Mouse (Mus musculus) stomach, embryonic 16.5 days (tissue): Measurements from ENCODE around the gene Mtap. TPM values are rescaled to one million over a fixed set of nuclear protein-coding genes. Genes with fewer than 3 reads are reported as not detected.

Experiments
- ATAC-seq: fragments of 200-750 bp; cut with Nextera tagmentation; 2 replicates; pipeline ENCODE4 v1.8.0; 2017; ENCODE audit warnings: moderate number of reproducible peaks, moderate TSS enrichment; ENCODE audit not compliant: insufficient read depth, low FRiP score
- H3K27ac ChIP-seq: fragments of 300-500 bp; sonication (generic); 2 replicates; pipeline ENCODE4 v1.5.1; 2014; ENCODE audit warnings: low read length
- H3K27me3 ChIP-seq: fragments of 300-500 bp; sonication (generic); 2 replicates; pipeline ENCODE4 v1.6.1; 2014; ENCODE audit warnings: low read length, control low read depth, mixed read lengths; ENCODE audit not compliant: control insufficient read depth, insufficient read depth
- H3K36me3 ChIP-seq: fragments of 300-500 bp; sonication (generic); 2 replicates; pipeline ENCODE4 v1.6.1; 2014; ENCODE audit warnings: low read length; ENCODE audit not compliant: control insufficient read depth, insufficient read depth
- H3K4me1 ChIP-seq: fragments of 300-500 bp; sonication (generic); 2 replicates; pipeline ENCODE4 v1.6.1; 2014; ENCODE audit warnings: low read length, control low read depth, mixed read lengths; ENCODE audit not compliant: control insufficient read depth, insufficient read depth
- H3K4me2 ChIP-seq: fragments of 300-500 bp; sonication (generic); 2 replicates; pipeline ENCODE4 v1.6.1; 2014; ENCODE audit warnings: low read depth, low read length, mixed read lengths
- H3K4me3 ChIP-seq: fragments of 300-500 bp; sonication (generic); replicated peaks from 2 replicates; pipeline ENCODE4 v1.5.1; 2014; ENCODE audit warnings: mild to moderate bottlenecking, low read length
- H3K9ac ChIP-seq: fragments of 300-500 bp; sonication (generic); 2 replicates; pipeline ENCODE4 v1.6.1; 2014; ENCODE audit warnings: low read length
- H3K9me3 ChIP-seq: fragments of 300-500 bp; sonication (generic); replicated peaks from 2 replicates; pipeline ENCODE4 v1.6.1; 2016; ENCODE audit warnings: low read length, control low read depth; ENCODE audit not compliant: control insufficient read depth
- WGBS: fragments of 180-500 bp; shearing (Covaris S2); extraction: QIAGEN DNeasy Blood & Tissue Kit; methylation state at CpG from one replicate; pipeline ENCODE4 v1.1.7; 2014; 5-methylcytosine and 5-hydroxymethylcytosine counted together
- polyA plus RNA-seq: library from polyadenylated mRNA; unstranded; fragments of >200 nt; fragmentation: Nextera tagmentation; extraction: Ambion mirVana; gene quantifications from 2 replicates; pipeline ENCODE4 v1.2.1, GENCODE M21; 2015

Gene Mtap
- polyA plus RNA-seq, 1 experiment from 2014 or later, result 53.8 TPM

- no peaks in the 10 kb centered on the region for H3K4me1 ChIP-seq
- H3K27ac ChIP-seq, result no peak overlapping the region
- H3K9me3 ChIP-seq, result no peaks in the 10 kb centered on the region
- H3K27me3 ChIP-seq, result no peaks in the 10 kb centered on the region
- no peak overlapping the region for H3K4me3 ChIP-seq
- no peak overlapping the region for H3K9ac ChIP-seq
- no peak for ATAC-seq
- H3K4me2 ChIP-seq, result no peak overlapping the region
- 81% methylated on average over 3 of the region's 3 CpGs for WGBS
- no peaks in the 10 kb centered on the region for H3K36me3 ChIP-seq
Measured at GRCm38 (mm10) chr4:89212178-89212577, 75.3 kb downstream of the Mtap start.

Other genes starting within 250 kb of the Mtap start
- gene Cdkn2a, start 157.5 kb downstream of the Mtap start, polyA plus RNA-seq, result not detected in 2 replicates
- gene Cdkn2b, start 173.9 kb downstream of the Mtap start, polyA plus RNA-seq, result 11.6 TPM in 2 replicates